Mouse (Mus musculus): Measurements from ENCODE around the gene Mex3b. TPM values are rescaled to one million over a fixed set of nuclear protein-coding genes. Genes with fewer than 3 reads are reported as not detected.

Mex3b gene
- polyA plus RNA-seq, 1 experiment = 9.9 TPM

GRCm38 (mm10) chr7:82869231-82870147 lies 2.4 kb downstream of the Mex3b start:
- H3K79me2 ChIP-seq (ENCODE audit: control insufficient read depth, insufficient read depth) = peaks cover 35% of the 10 kb centered on the region
- peak overlapping the region; percentile 98 for H3K4me3 ChIP-seq
- H3K4me2 ChIP-seq (ENCODE audit: low read depth) = peak overlapping the region; percentile 64
- peaks cover 15% of the 10 kb centered on the region for H3K36me3 ChIP-seq (ENCODE audit: control insufficient read depth, insufficient read depth)
- H3ac ChIP-seq (ENCODE audit: control insufficient read depth, insufficient read length) = peak overlapping the region; percentile 95
- peak in 1 of 3 experiments; percentile 63 for TF ChIP-seq MYOD1 (IDR thresholded peaks at IDR 0.05; ENCODE audit: control insufficient read depth in 1 of 3, insufficient read length in 2 of 3, low read depth in 2 of 3)
- TF ChIP-seq TCF12 (IDR thresholded peaks at IDR 0.05; ENCODE audit: insufficient read depth, poor library complexity, severe bottlenecking) = no peak
- peak in 1 of 3 experiments; percentile 25 for TF ChIP-seq MYOG (IDR thresholded peaks at IDR 0.05; ENCODE audit: control insufficient read depth in 1 of 3, insufficient read depth in 1 of 3, insufficient read length in 2 of 3, low read depth in 2 of 3)
- H3K27me3 ChIP-seq (ENCODE audit: control insufficient read depth, insufficient read depth, insufficient read length) = no peaks in the 10 kb centered on the region

DNA sequence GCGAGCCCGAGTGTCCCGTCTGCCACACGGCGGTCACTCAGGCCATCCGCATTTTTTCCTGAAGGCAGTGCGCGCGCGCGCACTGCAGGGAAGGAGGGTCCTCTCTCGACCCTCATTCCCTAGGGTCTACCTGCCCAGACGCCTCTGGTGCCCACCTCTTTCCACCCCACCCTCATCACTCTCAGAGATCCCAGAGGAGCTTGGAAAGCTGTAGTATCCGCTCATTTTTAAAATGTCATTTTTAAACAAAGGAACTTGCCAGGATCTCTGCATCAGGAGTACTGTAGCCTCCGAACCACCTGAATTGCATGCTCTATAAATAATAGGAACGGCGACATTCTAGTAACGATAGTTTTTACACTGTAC lies 3.0 kb downstream of the Mex3b start:
- TF ChIP-seq E2F4 (IDR thresholded peaks at IDR 0.05; ENCODE audit: insufficient read depth) (no peak), REST (IDR thresholded peaks at IDR 0.05; ENCODE audit: insufficient read depth, insufficient read length) (no peak), MYOD1 (IDR thresholded peaks at IDR 0.05; ENCODE audit: control insufficient read depth in 1 of 3, insufficient read length in 2 of 3, low read depth in 2 of 3) (no peak), CEBPB (IDR thresholded peaks at IDR 0.05; ENCODE audit: insufficient read depth, poor library complexity, severe bottlenecking) (no peak), MYOG (IDR thresholded peaks at IDR 0.05; ENCODE audit: control insufficient read depth in 1 of 3, insufficient read depth in 1 of 3, insufficient read length in 2 of 3, low read depth in 2 of 3) (no peak), SRF (IDR thresholded peaks at IDR 0.05; ENCODE audit: control insufficient read depth, insufficient read length, low read depth) (no peak), POLR2A (IDR thresholded peaks at IDR 0.05; ENCODE audit: insufficient read length, low read depth) (no peak), POLR2AphosphoS2 (IDR thresholded peaks at IDR 0.05; ENCODE audit: insufficient read length, low read depth) (no peak), TCF3 (IDR thresholded peaks at IDR 0.05; ENCODE audit: insufficient read length, low read depth) (no peak), TCF12 (IDR thresholded peaks at IDR 0.05; ENCODE audit: insufficient read depth, poor library complexity, severe bottlenecking) (no peak), USF1 (IDR thresholded peaks at IDR 0.05; ENCODE audit: low read depth) (no peak), MAX (IDR thresholded peaks at IDR 0.05; ENCODE audit: low read depth) (no peak)
- Histone ChIP-seq H3K4me2 (ENCODE audit: low read depth) (peak overlapping the region; percentile 15), H3K79me2 (ENCODE audit: control insufficient read depth, insufficient read depth) (peaks cover 35% of the 10 kb centered on the region), H3K36me3 (ENCODE audit: control insufficient read depth, insufficient read depth) (peaks cover 15% of the 10 kb centered on the region), H3K27me3 (ENCODE audit: control insufficient read depth, insufficient read depth, insufficient read length) (no peaks in the 10 kb centered on the region), H3ac (ENCODE audit: control insufficient read depth, insufficient read length) (no peak overlapping the region), H3K4me3 (peak overlapping the region; percentile 98)

DNA sequence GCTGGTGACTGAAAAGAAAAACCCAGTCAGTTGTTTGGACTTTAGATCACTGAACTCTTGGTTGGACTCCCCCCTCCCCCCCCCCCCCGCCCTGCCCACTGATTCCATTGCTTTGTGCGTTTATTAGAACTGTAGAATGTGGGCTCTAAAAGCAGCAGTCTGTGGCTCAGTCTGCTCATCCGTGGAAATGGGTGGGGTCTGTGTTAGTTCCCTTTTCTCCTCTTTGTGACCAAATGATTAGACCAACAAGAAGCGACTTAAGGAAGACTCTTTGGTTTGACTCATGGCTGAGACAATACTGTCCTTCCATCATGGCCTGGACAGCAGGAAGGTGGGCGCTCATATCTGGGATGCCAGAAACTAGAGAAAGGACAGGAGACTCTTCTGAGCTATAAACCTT lies 9.4 kb downstream of the Mex3b start:
- H3K79me2 ChIP-seq (ENCODE audit: control insufficient read depth, insufficient read depth) = no peaks in the 10 kb centered on the region
- H3K4me2 ChIP-seq (ENCODE audit: low read depth) = no peak overlapping the region
- H3K4me3 ChIP-seq = no peak overlapping the region
- no peaks in the 10 kb centered on the region for H3K36me3 ChIP-seq (ENCODE audit: control insufficient read depth, insufficient read depth)
- H3ac ChIP-seq (ENCODE audit: control insufficient read depth, insufficient read length) = no peak overlapping the region
- TF ChIP-seq E2F4 (IDR thresholded peaks at IDR 0.05; ENCODE audit: insufficient read depth) (no peak), POLR2A (IDR thresholded peaks at IDR 0.05; ENCODE audit: insufficient read length, low read depth) (no peak)
- no peaks in the 10 kb centered on the region for H3K27me3 ChIP-seq (ENCODE audit: control insufficient read depth, insufficient read depth, insufficient read length)

DNA sequence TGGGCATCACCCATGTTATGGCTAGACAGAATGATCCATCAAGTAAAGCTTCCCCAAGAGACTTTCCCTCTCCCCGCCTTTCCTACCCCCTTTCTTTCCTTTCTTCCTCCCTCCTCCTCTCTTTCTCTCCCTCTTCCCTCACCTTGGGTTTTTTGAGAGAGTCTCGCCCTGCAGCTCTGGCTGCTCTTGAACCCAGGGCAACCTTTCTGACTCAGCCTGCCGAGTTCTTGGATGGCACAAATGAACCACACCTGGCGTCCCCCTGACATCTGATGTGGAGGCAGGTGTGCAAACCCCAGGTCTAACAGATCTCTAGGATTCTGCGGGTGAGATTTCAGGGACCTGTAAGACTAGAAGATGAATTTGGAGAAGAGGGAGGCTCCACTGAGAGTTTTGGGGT lies 12.9 kb downstream of the Mex3b start:
- no peaks in the 10 kb centered on the region for H3K27me3 ChIP-seq (ENCODE audit: control insufficient read depth, insufficient read depth, insufficient read length)
- H3K4me3 ChIP-seq = no peak overlapping the region
- H3K4me2 ChIP-seq (ENCODE audit: low read depth) = no peak overlapping the region
- TF ChIP-seq POLR2A (IDR thresholded peaks at IDR 0.05; ENCODE audit: insufficient read length, low read depth) (no peak), CEBPB (IDR thresholded peaks at IDR 0.05; ENCODE audit: insufficient read depth, poor library complexity, severe bottlenecking) (no peak), TCF12 (IDR thresholded peaks at IDR 0.05; ENCODE audit: insufficient read depth, poor library complexity, severe bottlenecking) (no peak)
- no peaks in the 10 kb centered on the region for H3K79me2 ChIP-seq (ENCODE audit: control insufficient read depth, insufficient read depth)
- H3ac ChIP-seq (ENCODE audit: control insufficient read depth, insufficient read length) = no peak overlapping the region
- no peaks in the 10 kb centered on the region for H3K36me3 ChIP-seq (ENCODE audit: control insufficient read depth, insufficient read depth)

GRCm38 (mm10) chr7:82880700-82881099 lies 13.6 kb downstream of the Mex3b start:
- Histone ChIP-seq H3K4me2 (ENCODE audit: low read depth) (no peak overlapping the region), H3K79me2 (ENCODE audit: control insufficient read depth, insufficient read depth) (no peaks in the 10 kb centered on the region), H3K4me3 (no peak overlapping the region), H3K27me3 (ENCODE audit: control insufficient read depth, insufficient read depth, insufficient read length) (no peaks in the 10 kb centered on the region), H3ac (ENCODE audit: control insufficient read depth, insufficient read length) (no peak overlapping the region), H3K36me3 (ENCODE audit: control insufficient read depth, insufficient read depth) (no peaks in the 10 kb centered on the region)
- no peak for TF ChIP-seq TCF3 (IDR thresholded peaks at IDR 0.05; ENCODE audit: insufficient read length, low read depth)
- no peak for TF ChIP-seq E2F4 (IDR thresholded peaks at IDR 0.05; ENCODE audit: insufficient read depth)
- TF ChIP-seq USF1 (IDR thresholded peaks at IDR 0.05; ENCODE audit: low read depth) = no peak
- no peak for TF ChIP-seq SRF (IDR thresholded peaks at IDR 0.05; ENCODE audit: control insufficient read depth, insufficient read length, low read depth)
